Mouse (Mus musculus): Measurements from ENCODE around the gene Zfp775. TPM values are rescaled to one million over a fixed set of nuclear protein-coding genes. Genes with fewer than 3 reads are reported as not detected.

Zfp775 gene
- polyA plus RNA-seq, 1 experiment: not detected

GRCm38 (mm10) chr6:48608124-48608523 lies 6.3 kb downstream of the Zfp775 start:
- no peak for TF ChIP-seq GATA1 (IDR thresholded peaks at IDR 0.05; ENCODE audit: low read length)

GRCm38 (mm10) chr6:48609512-48609911 lies 7.6 kb downstream of the Zfp775 start:
- no peak for TF ChIP-seq GATA1 (IDR thresholded peaks at IDR 0.05; ENCODE audit: low read length)

- TF ChIP-seq GATA1 (IDR thresholded peaks at IDR 0.05; ENCODE audit: low read length): no peak
Measured at GRCm38 (mm10) chr6:48610657-48611056, 8.8 kb downstream of the Zfp775 start.

GRCm38 (mm10) chr6:48613464-48613863 lies 11.6 kb downstream of the Zfp775 start:
- TF ChIP-seq GATA1 (IDR thresholded peaks at IDR 0.05; ENCODE audit: low read length): no peak

GRCm38 (mm10) chr6:48614756-48615155 lies 12.9 kb downstream of the Zfp775 start:
- no peak for TF ChIP-seq GATA1 (IDR thresholded peaks at IDR 0.05; ENCODE audit: low read length)

GRCm38 (mm10) chr6:48620031-48620430 lies 18.2 kb downstream of the Zfp775 start:
- TF ChIP-seq GATA1 (IDR thresholded peaks at IDR 0.05; ENCODE audit: low read length): no peak

GRCm38 (mm10) chr6:48623460-48623859 lies 21.6 kb downstream of the Zfp775 start:
- no peak for TF ChIP-seq GATA1 (IDR thresholded peaks at IDR 0.05; ENCODE audit: low read length)

- TF ChIP-seq GATA1 (IDR thresholded peaks at IDR 0.05; ENCODE audit: low read length): no peak
Measured at GRCm38 (mm10) chr6:48626464-48626863, 24.6 kb downstream of the Zfp775 start, which contains the start of gene AI854703. Gene AI854703, plus strand, starts transcription at chr6:48626764.

- TF ChIP-seq GATA1 (IDR thresholded peaks at IDR 0.05; ENCODE audit: low read length): no peak
Measured at GRCm38 (mm10) chr6:48626984-48627383, 25.1 kb downstream of the Zfp775 start.

- TF ChIP-seq GATA1 (IDR thresholded peaks at IDR 0.05; ENCODE audit: low read length): no peak
Measured at GRCm38 (mm10) chr6:48627511-48627924, 25.7 kb downstream of the Zfp775 start.

- TF ChIP-seq GATA1 (IDR thresholded peaks at IDR 0.05; ENCODE audit: low read length): no peak
Measured at GRCm38 (mm10) chr6:48628377-48628776, 26.5 kb downstream of the Zfp775 start.

- TF ChIP-seq GATA1 (IDR thresholded peaks at IDR 0.05; ENCODE audit: low read length): no peak
Measured at GRCm38 (mm10) chr6:48628808-48629660, 27.2 kb downstream of the Zfp775 start.

GRCm38 (mm10) chr6:48629661-48630034 lies 27.8 kb downstream of the Zfp775 start:
- no peak for TF ChIP-seq GATA1 (IDR thresholded peaks at IDR 0.05; ENCODE audit: low read length)

- TF ChIP-seq GATA1 (IDR thresholded peaks at IDR 0.05; ENCODE audit: low read length): no peak
Measured at GRCm38 (mm10) chr6:48630831-48631230, 29.0 kb downstream of the Zfp775 start.

GRCm38 (mm10) chr6:48635105-48635504 lies 33.2 kb downstream of the Zfp775 start:
- no peak for TF ChIP-seq GATA1 (IDR thresholded peaks at IDR 0.05; ENCODE audit: low read length)

- no peak for TF ChIP-seq GATA1 (IDR thresholded peaks at IDR 0.05; ENCODE audit: low read length)
Measured at GRCm38 (mm10) chr6:48636515-48636914, 34.7 kb downstream of the Zfp775 start.

- no peak for TF ChIP-seq GATA1 (IDR thresholded peaks at IDR 0.05; ENCODE audit: low read length)
Measured at GRCm38 (mm10) chr6:48637811-48638500, 36.1 kb downstream of the Zfp775 start.

Data from G1E-ER4 (cell line).